Mouse (Mus musculus) MEL (cell line): Measurements from ENCODE around the gene Fam241a.

ENCODE experiments used
- CTCF ChIP-seq, 3 experiments: IDR thresholded peaks in 2 of 3; conservative IDR thresholded peaks in 1 of 3; 2 replicates each; pipeline ENCODE4 v1.5.1; 2011 to 2012; ENCODE audit warnings: low read length in 3 of 3, low read depth in 2 of 3, mild to moderate bottlenecking in 2 of 3, improper control_type of control experiment in 1 of 3, inconsistent platforms in 1 of 3, mixed read lengths in 1 of 3, moderate library complexity in 1 of 3; ENCODE audit not compliant: control insufficient read depth in 1 of 3, insufficient read depth in 1 of 3, poor library complexity in 1 of 3, severe bottlenecking in 1 of 3
- EP300 ChIP-seq, 2 experiments: IDR thresholded peaks; 2 replicates each; pipeline ENCODE4 v1.6.1; 2011; ENCODE audit warnings: improper control_type of control experiment in 2 of 2, low read length in 2 of 2, low read depth in 1 of 2, mild to moderate bottlenecking in 1 of 2
- GATA1 ChIP-seq: IDR thresholded peaks from 2 replicates; pipeline ENCODE4 v1.6.1; 2011; ENCODE audit warnings: low read depth, low read length, improper control_type of control experiment
- JUND ChIP-seq: IDR thresholded peaks from 2 replicates; pipeline ENCODE4 v1.6.1; 2011; ENCODE audit warnings: low read depth, mild to moderate bottlenecking, improper control_type of control experiment, low read length
- MAX ChIP-seq: IDR thresholded peaks from 2 replicates; pipeline ENCODE4 v1.6.1; 2011; ENCODE audit warnings: low read length, improper control_type of control experiment
- NRF1 ChIP-seq: IDR thresholded peaks from 2 replicates; pipeline ENCODE4 v1.6.1; 2014; ENCODE audit warnings: low read depth, mild to moderate bottlenecking, inconsistent platforms, low read length, improper control_type of control experiment, moderate library complexity; ENCODE audit not compliant: poor library complexity, insufficient read depth, severe bottlenecking
- RAD21 ChIP-seq: IDR thresholded peaks from 2 replicates; pipeline ENCODE4 v1.6.1; 2011; ENCODE audit warnings: mild to moderate bottlenecking, low read depth, low read length, improper control_type of control experiment
- USF2 ChIP-seq, 2 experiments: IDR thresholded peaks; 2 replicates each; pipeline ENCODE4 v1.6.1; 2011 to 2012; ENCODE audit warnings: improper control_type of control experiment in 2 of 2, low read length in 2 of 2, borderline replicate concordance in 1 of 2, inconsistent platforms in 1 of 2, low read depth in 1 of 2, mild to moderate bottlenecking in 1 of 2; ENCODE audit not compliant: insufficient read depth in 1 of 2
- ZMIZ1 ChIP-seq: IDR thresholded peaks from 2 replicates; pipeline ENCODE4 v1.6.1; 2012; ENCODE audit warnings: low read depth, mild to moderate bottlenecking, inconsistent platforms, low read length, improper control_type of control experiment, moderate library complexity

DNA sequence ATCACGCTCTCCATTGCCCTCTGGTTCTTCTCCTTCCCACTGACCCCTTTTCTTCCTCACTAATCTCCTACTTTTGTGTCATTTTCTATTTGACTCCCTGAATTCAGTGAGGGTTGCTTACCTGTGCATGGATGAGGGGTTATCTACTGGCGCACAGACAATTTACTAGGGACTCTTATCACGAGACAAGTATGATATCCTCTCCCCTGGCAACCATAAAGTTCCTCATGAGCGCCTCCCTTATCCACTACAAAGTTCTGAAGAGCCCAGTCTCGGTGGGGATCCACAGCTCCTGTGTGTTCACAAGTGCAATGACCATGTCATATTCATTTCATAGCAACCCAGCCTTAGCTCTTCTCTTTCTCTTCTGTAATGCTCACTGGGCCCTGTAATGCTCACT is 46.2 kb downstream of the Fam241a start:
- TF ChIP-seq EP300 (IDR thresholded peaks at IDR 0.05; ENCODE audit: low read depth in 1 of 2, low read length in 2 of 2) (peak; percentile 85 to 87), CTCF (IDR thresholded peaks at IDR 0.05 in 2 of 3, conservative IDR thresholded peaks at IDR 0.05 in 1 of 3; ENCODE audit: control insufficient read depth in 1 of 3, insufficient read depth in 1 of 3, low read depth in 2 of 3, low read length in 3 of 3, poor library complexity in 1 of 3, severe bottlenecking in 1 of 3) (no peak; a peak in 1 of 6 replicates), GATA1 (peak; percentile 93), MAX (no peak), RAD21 (no peak), ZMIZ1 (no peak), JUND (no peak), NRF1 (no peak), USF2 (IDR thresholded peaks at IDR 0.05; ENCODE audit: borderline replicate concordance in 1 of 2, insufficient read depth in 1 of 2, low read depth in 1 of 2, low read length in 2 of 2) (no peak)
